Mouse (Mus musculus): ENCODE results near the gene Ppp1r27. TPM values are rescaled to one million over a fixed set of nuclear protein-coding genes. Genes with fewer than 3 reads are reported as not detected.
"Not testable (repeated sequence)": the region's sequence is repeated elsewhere in the genome, so short reads cannot be mapped to it uniquely, and the experiment has no call there.

Ppp1r27 gene
- polyA plus RNA-seq, 1 experiment, result 1.0 TPM

GRCm38 (mm10) chr11:120597240-120598235 lies 46.6 kb upstream of the Ppp1r27 start:
- Histone ChIP-seq H3K79me2 (ENCODE audit: control insufficient read depth, insufficient read depth) (peaks cover 71% of the 10 kb centered on the region), H3K4me2 (ENCODE audit: low read depth) (peak overlapping the region; percentile 96), H3K36me3 (ENCODE audit: control insufficient read depth, insufficient read depth) (peaks cover 52% of the 10 kb centered on the region), H3ac (ENCODE audit: control insufficient read depth, insufficient read length) (peak overlapping the region; percentile 83), H3K27me3 (ENCODE audit: control insufficient read depth, insufficient read depth, insufficient read length) (no peaks in the 10 kb centered on the region), H3K4me3 (peak overlapping the region; percentile 57)
- TF ChIP-seq POLR2A (IDR thresholded peaks at IDR 0.05; ENCODE audit: insufficient read length, low read depth), result no peak
- TF ChIP-seq MAX (IDR thresholded peaks at IDR 0.05; ENCODE audit: low read depth), result no peak
- peak in 1 of 3 experiments; percentile 1 for TF ChIP-seq MYOD1 (IDR thresholded peaks at IDR 0.05; ENCODE audit: control insufficient read depth in 1 of 3, insufficient read length in 2 of 3, low read depth in 2 of 3)

- Histone ChIP-seq H3K4me2 (ENCODE audit: low read depth) (no peak overlapping the region), H3K4me3 (no peak overlapping the region), H3ac (ENCODE audit: control insufficient read depth, insufficient read length) (no peak overlapping the region), H3K27me3 (ENCODE audit: control insufficient read depth, insufficient read depth, insufficient read length) (no peaks in the 10 kb centered on the region), H3K36me3 (ENCODE audit: control insufficient read depth, insufficient read depth) (peaks cover 34% of the 10 kb centered on the region), H3K79me2 (ENCODE audit: control insufficient read depth, insufficient read depth) (peaks cover 27% of the 10 kb centered on the region)
- TF ChIP-seq POLR2A (IDR thresholded peaks at IDR 0.05; ENCODE audit: insufficient read length, low read depth) (no peak), TCF12 (IDR thresholded peaks at IDR 0.05; ENCODE audit: insufficient read depth, poor library complexity, severe bottlenecking) (no peak), E2F4 (IDR thresholded peaks at IDR 0.05; ENCODE audit: insufficient read depth) (no peak), USF1 (IDR thresholded peaks at IDR 0.05; ENCODE audit: low read depth) (no peak), TCF3 (IDR thresholded peaks at IDR 0.05; ENCODE audit: insufficient read length, low read depth) (no peak), REST (IDR thresholded peaks at IDR 0.05; ENCODE audit: insufficient read depth, insufficient read length) (no peak), SRF (IDR thresholded peaks at IDR 0.05; ENCODE audit: control insufficient read depth, insufficient read length, low read depth) (no peak), POLR2AphosphoS2 (IDR thresholded peaks at IDR 0.05; ENCODE audit: insufficient read length, low read depth) (no peak), MYOG (IDR thresholded peaks at IDR 0.05; ENCODE audit: control insufficient read depth in 1 of 3, insufficient read depth in 1 of 3, insufficient read length in 2 of 3, low read depth in 2 of 3) (no peak), MAX (IDR thresholded peaks at IDR 0.05; ENCODE audit: low read depth) (no peak), MYOD1 (IDR thresholded peaks at IDR 0.05; ENCODE audit: control insufficient read depth in 1 of 3, insufficient read length in 2 of 3, low read depth in 2 of 3) (no peak), CEBPB (IDR thresholded peaks at IDR 0.05; ENCODE audit: insufficient read depth, poor library complexity, severe bottlenecking) (no peak)
These were observed 37.6 kb upstream of the Ppp1r27 start for GRCm38 (mm10) chr11:120588531-120588930.

DNA sequence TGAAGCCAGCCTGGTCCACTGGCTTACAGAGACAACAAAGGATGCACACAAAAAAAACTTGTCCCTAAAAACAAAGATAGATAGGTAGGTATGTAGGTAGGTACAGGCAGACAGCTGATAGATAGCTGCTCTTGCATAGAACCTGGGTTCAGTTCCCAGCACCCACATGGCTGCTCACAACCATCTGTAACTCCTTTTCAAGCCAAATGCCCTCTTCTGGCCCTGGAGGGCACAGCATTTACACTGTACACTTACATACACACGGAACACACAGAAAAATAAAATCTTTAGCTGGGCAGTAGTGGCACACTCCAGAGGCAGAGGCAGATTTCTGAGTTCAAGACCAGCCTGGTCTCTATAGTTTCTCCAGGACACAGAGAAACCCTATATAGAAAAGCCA lies 33.0 kb upstream of the Ppp1r27 start:
- TF ChIP-seq USF1 (IDR thresholded peaks at IDR 0.05; ENCODE audit: low read depth) (no peak), MAX (IDR thresholded peaks at IDR 0.05; ENCODE audit: low read depth) (no peak), TCF12 (IDR thresholded peaks at IDR 0.05; ENCODE audit: insufficient read depth, poor library complexity, severe bottlenecking) (no peak), SRF (IDR thresholded peaks at IDR 0.05; ENCODE audit: control insufficient read depth, insufficient read length, low read depth) (no peak), MYOG (IDR thresholded peaks at IDR 0.05; ENCODE audit: control insufficient read depth in 1 of 3, insufficient read depth in 1 of 3, insufficient read length in 2 of 3, low read depth in 2 of 3) (no peak), TCF3 (IDR thresholded peaks at IDR 0.05; ENCODE audit: insufficient read length, low read depth) (no peak), MYOD1 (IDR thresholded peaks at IDR 0.05; ENCODE audit: control insufficient read depth in 1 of 3, insufficient read length in 2 of 3, low read depth in 2 of 3) (no peak), POLR2A (IDR thresholded peaks at IDR 0.05; ENCODE audit: insufficient read length, low read depth) (no peak), CEBPB (IDR thresholded peaks at IDR 0.05; ENCODE audit: insufficient read depth, poor library complexity, severe bottlenecking) (no peak), POLR2AphosphoS2 (IDR thresholded peaks at IDR 0.05; ENCODE audit: insufficient read length, low read depth) (no peak), REST (IDR thresholded peaks at IDR 0.05; ENCODE audit: insufficient read depth, insufficient read length) (no peak), E2F4 (IDR thresholded peaks at IDR 0.05; ENCODE audit: insufficient read depth) (no peak)
- Histone ChIP-seq H3K27me3 (ENCODE audit: control insufficient read depth, insufficient read depth, insufficient read length) (no peaks in the 10 kb centered on the region), H3K79me2 (ENCODE audit: control insufficient read depth, insufficient read depth) (peaks cover 20% of the 10 kb centered on the region), H3K4me2 (ENCODE audit: low read depth) (no peak overlapping the region), H3K36me3 (ENCODE audit: control insufficient read depth, insufficient read depth) (peaks cover 21% of the 10 kb centered on the region), H3ac (ENCODE audit: control insufficient read depth, insufficient read length) (no peak overlapping the region), H3K4me3 (no peak overlapping the region)

- H3K4me3 ChIP-seq; H3ac ChIP-seq (ENCODE audit: control insufficient read depth, insufficient read length); H3K4me2 ChIP-seq (ENCODE audit: low read depth); H3K27me3 ChIP-seq (ENCODE audit: control insufficient read depth, insufficient read depth, insufficient read length): not testable (repeated sequence)
- Histone ChIP-seq H3K79me2 (ENCODE audit: control insufficient read depth, insufficient read depth) (peaks cover 25% of the 10 kb centered on the region), H3K36me3 (ENCODE audit: control insufficient read depth, insufficient read depth) (peaks cover 20% of the 10 kb centered on the region)
These were observed 32.0 kb upstream of the Ppp1r27 start for GRCm38 (mm10) chr11:120582982-120583293.

- H3K27me3 ChIP-seq (ENCODE audit: control insufficient read depth, insufficient read depth, insufficient read length), result no peaks in the 10 kb centered on the region
- peaks cover 22% of the 10 kb centered on the region for H3K36me3 ChIP-seq (ENCODE audit: control insufficient read depth, insufficient read depth)
- peaks cover 25% of the 10 kb centered on the region for H3K79me2 ChIP-seq (ENCODE audit: control insufficient read depth, insufficient read depth)
- TF ChIP-seq MYOG (IDR thresholded peaks at IDR 0.05; ENCODE audit: control insufficient read depth in 1 of 3, insufficient read depth in 1 of 3, insufficient read length in 2 of 3, low read depth in 2 of 3) (peak in 2 of 3 experiments; percentile 18 to 61), TCF12 (IDR thresholded peaks at IDR 0.05; ENCODE audit: insufficient read depth, poor library complexity, severe bottlenecking) (no peak), MYOD1 (IDR thresholded peaks at IDR 0.05; ENCODE audit: control insufficient read depth in 1 of 3, insufficient read length in 2 of 3, low read depth in 2 of 3) (peak in 2 of 3 experiments; percentile 57 to 63)
- peak overlapping the region; percentile 87 for H3K4me2 ChIP-seq (ENCODE audit: low read depth)
- H3K4me3 ChIP-seq, result peak overlapping the region; percentile 99
- peak overlapping the region; percentile 90 for H3ac ChIP-seq (ENCODE audit: control insufficient read depth, insufficient read length)
These were observed 31.5 kb upstream of the Ppp1r27 start for GRCm38 (mm10) chr11:120582268-120582981.

Measured in myocyte (in vitro differentiated cells).